Mouse (Mus musculus) gastrocnemius, adult 18-20 months (tissue): ENCODE results near the gene Nsf. TPM values are rescaled to one million over a fixed set of nuclear protein-coding genes. Genes with fewer than 3 reads are reported as not detected.
A peak's percentile ranks its signal among the peaks of the same experiment; 100 is the strongest.

Source experiments
- DNase-seq: peaks from one replicate; pipeline ENCODE4 v3.0.0; 2021; ENCODE audit warnings: low spot score
- total RNA-seq, 2 experiments: library from RNA; stranded (reverse); gene quantifications; 2 replicates each; pipeline ENCODE4 v1.2.3; 2021

The Nsf gene
- total RNA-seq, 2 experiments from 2014 or later: 17.0 TPM

GRCm38 (mm10) chr11:103852590-103853283 lies 101.1 kb downstream of the Nsf start:
- no peak for DNase-seq

- DNase-seq: no peak
These were observed 105.6 kb downstream of the Nsf start for GRCm38 (mm10) chr11:103848287-103848686.

GRCm38 (mm10) chr11:103840834-103841233 lies 113.0 kb downstream of the Nsf start:
- DNase-seq: no peak

GRCm38 (mm10) chr11:103838955-103839354 lies 114.9 kb downstream of the Nsf start:
- DNase-seq: no peak

- no peak for DNase-seq
These were observed 121.5 kb downstream of the Nsf start for GRCm38 (mm10) chr11:103832331-103832730.

- DNase-seq: no peak
These were observed 122.1 kb downstream of the Nsf start for GRCm38 (mm10) chr11:103831766-103832165.

GRCm38 (mm10) chr11:103830476-103830875 lies 123.4 kb downstream of the Nsf start:
- DNase-seq: no peak

GRCm38 (mm10) chr11:103829956-103830355 lies 123.9 kb downstream of the Nsf start:
- no peak for DNase-seq

- DNase-seq: no peak
These were observed 125.0 kb downstream of the Nsf start for GRCm38 (mm10) chr11:103828866-103829265.

- no peak for DNase-seq
These were observed 126.7 kb downstream of the Nsf start for GRCm38 (mm10) chr11:103827201-103827600.

GRCm38 (mm10) chr11:103816719-103817118 lies 137.1 kb downstream of the Nsf start:
- no peak for DNase-seq

- DNase-seq: peak; percentile 10
These were observed 137.9 kb downstream of the Nsf start for GRCm38 (mm10) chr11:103815986-103816385.

- no peak for DNase-seq
These were observed 139.0 kb downstream of the Nsf start for GRCm38 (mm10) chr11:103814808-103815207.

- no peak for DNase-seq
These were observed 142.6 kb downstream of the Nsf start for GRCm38 (mm10) chr11:103811246-103811645.

GRCm38 (mm10) chr11:103810631-103811030 lies 143.2 kb downstream of the Nsf start:
- no peak for DNase-seq

GRCm38 (mm10) chr11:103809611-103810598 lies 144.0 kb downstream of the Nsf start:
- DNase-seq: peak; percentile 56

- no peak for DNase-seq
These were observed 144.9 kb downstream of the Nsf start for GRCm38 (mm10) chr11:103808771-103809610.

GRCm38 (mm10) chr11:103807966-103808365 lies 145.9 kb downstream of the Nsf start:
- no peak for DNase-seq

GRCm38 (mm10) chr11:103804804-103805203 lies 149.1 kb downstream of the Nsf start:
- no peak for DNase-seq

- DNase-seq: no peak
These were observed 149.7 kb downstream of the Nsf start for GRCm38 (mm10) chr11:103804126-103804525.

GRCm38 (mm10) chr11:103801128-103801527 lies 152.7 kb downstream of the Nsf start:
- no peak for DNase-seq
